Mouse (Mus musculus) embryonic fibroblast, embryonic 13.5 days (primary cell): ENCODE results near the gene Supt6. TPM values are rescaled to one million over a fixed set of nuclear protein-coding genes. Genes with fewer than 3 reads are reported as not detected.

Source experiments
- H3K27ac ChIP-seq: 2 replicates; pipeline ENCODE4 v1.5.1; 2012; ENCODE audit warnings: low read length, control low read depth, inconsistent platforms; ENCODE audit not compliant: insufficient read depth
- H3K4me1 ChIP-seq: 2 replicates; pipeline ENCODE4 v1.6.1; 2011; ENCODE audit warnings: low read length; ENCODE audit not compliant: control insufficient read depth, insufficient read depth
- H3K4me3 ChIP-seq: 2 replicates; pipeline ENCODE4 v1.5.1; 2011; ENCODE audit warnings: mild to moderate bottlenecking, control low read depth, low read length; ENCODE audit not compliant: insufficient read depth
- CTCF ChIP-seq: IDR thresholded peaks from 2 replicates; pipeline ENCODE4 v1.5.1; 2011; ENCODE audit warnings: mild to moderate bottlenecking, control low read depth, low read length, moderate library complexity, borderline replicate concordance; ENCODE audit not compliant: insufficient read depth
- POLR2A ChIP-seq: IDR thresholded peaks from 2 replicates; pipeline ENCODE4 v1.6.1; 2011; ENCODE audit warnings: low read depth, mild to moderate bottlenecking, control low read depth, low read length, moderate library complexity
- polyA plus RNA-seq: library from polyadenylated mRNA; stranded (reverse); fragments of >200 nt; gene quantifications from 2 replicates; pipeline ENCODE4 v1.2.4, GENCODE M21; 2011; ENCODE audit warnings: low read depth; ENCODE audit not compliant: missing spikeins, insufficient read length

Supt6 gene
- polyA plus RNA-seq, 1 experiment = 56.1 TPM

- Histone ChIP-seq H3K27ac (peak overlapping the region; percentile 65), H3K4me3 (peak overlapping the region; percentile 81), H3K4me1 (peaks cover 14% of the 10 kb centered on the region)
- TF ChIP-seq POLR2A (no peak), CTCF (no peak)
These were observed 81.2 kb downstream of the Supt6 start for GRCm38 (mm10) chr11:78164604-78164923.

- Histone ChIP-seq H3K4me3 (peak overlapping the region; percentile 81), H3K27ac (peak overlapping the region; percentile 65), H3K4me1 (peaks cover 14% of the 10 kb centered on the region)
- TF ChIP-seq CTCF (no peak), POLR2A (peak; percentile 42)
These were observed 81.8 kb downstream of the Supt6 start for GRCm38 (mm10) chr11:78163681-78164603.

- peak overlapping the region; percentile 81 for H3K4me3 ChIP-seq
- peaks cover 14% of the 10 kb centered on the region for H3K4me1 ChIP-seq
- TF ChIP-seq POLR2A = no peak
- no peak for TF ChIP-seq CTCF
- H3K27ac ChIP-seq = peak overlapping the region; percentile 9; the same call in 1 of the 2 replicates
These were observed 82.7 kb downstream of the Supt6 start for GRCm38 (mm10) chr11:78163045-78163444.

DNA sequence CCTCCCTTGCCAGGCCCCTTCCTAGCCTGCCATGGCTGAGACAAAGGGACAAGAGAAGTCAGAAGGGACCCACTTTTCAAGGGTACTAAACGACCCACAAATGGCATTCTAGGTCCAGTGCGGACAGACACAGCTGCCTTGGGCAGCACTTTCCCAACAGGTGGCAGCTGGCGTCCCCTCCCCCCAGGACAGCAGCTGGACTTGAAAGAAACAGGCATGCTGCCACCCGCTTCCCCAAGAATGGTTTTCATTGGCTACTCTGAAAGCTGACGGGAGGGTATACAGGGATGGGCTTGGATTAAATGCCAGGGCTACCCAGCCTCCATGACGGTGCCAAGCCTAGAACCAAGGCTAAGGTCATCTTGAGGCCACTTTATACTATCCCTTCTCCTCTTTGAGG, 83.3 kb downstream of the Supt6 start:
- TF ChIP-seq CTCF = no peak
- no peak for TF ChIP-seq POLR2A

DNA sequence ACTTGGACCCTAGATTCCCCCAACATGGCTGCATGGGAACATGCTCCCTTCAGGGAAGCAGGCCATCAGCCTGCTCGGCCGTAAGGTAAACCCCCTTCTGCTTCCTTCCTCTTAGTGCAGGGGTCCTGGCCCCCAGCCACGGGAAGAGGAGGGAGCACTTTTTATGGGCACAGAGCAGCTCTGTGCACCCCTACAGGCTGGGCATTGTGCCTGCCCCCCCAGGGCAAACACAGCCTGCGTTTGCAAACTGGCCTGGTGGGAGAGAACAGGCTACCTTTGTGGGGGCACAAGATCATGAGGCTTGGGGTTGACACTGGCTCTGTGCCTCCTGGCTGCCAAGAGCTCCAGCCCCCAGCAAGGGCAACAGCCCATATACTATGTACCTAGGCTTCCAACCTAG, 83.8 kb downstream of the Supt6 start:
- TF ChIP-seq CTCF (no peak), POLR2A (no peak)
- no peak overlapping the region for H3K27ac ChIP-seq
- peaks cover 14% of the 10 kb centered on the region for H3K4me1 ChIP-seq
- no peak overlapping the region for H3K4me3 ChIP-seq

More for the DNA sequence above, 83.3 kb downstream of the Supt6 start:
- peak overlapping the region; percentile 81 for H3K4me3 ChIP-seq
- peaks cover 14% of the 10 kb centered on the region for H3K4me1 ChIP-seq
- H3K27ac ChIP-seq = no peak overlapping the region

DNA sequence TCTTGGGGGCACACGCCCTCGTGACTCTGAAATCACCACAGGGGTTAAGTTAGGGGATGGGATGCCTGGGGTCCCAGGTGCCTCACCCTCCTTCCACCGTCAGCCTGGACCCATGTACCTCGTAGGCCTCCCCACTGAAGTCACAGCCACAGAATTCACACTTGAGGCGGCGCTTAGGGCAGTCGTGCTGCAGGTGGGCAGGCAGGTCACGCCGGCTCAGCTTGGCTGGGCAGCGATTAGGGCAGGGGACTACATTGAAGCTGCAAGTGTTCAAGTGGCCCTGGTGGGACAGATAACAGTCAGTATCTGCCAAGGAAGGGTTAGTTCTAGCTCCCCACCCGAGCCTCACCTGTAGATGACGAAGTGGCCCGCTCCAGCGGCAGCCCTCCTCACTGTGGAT, 84.6 kb downstream of the Supt6 start:
- H3K27ac ChIP-seq = no peak overlapping the region
- peaks cover 9% of the 10 kb centered on the region; the same call in 1 of the 2 replicates for H3K4me1 ChIP-seq
- no peak for TF ChIP-seq POLR2A
- no peak overlapping the region for H3K4me3 ChIP-seq

- no peak overlapping the region for H3K27ac ChIP-seq
- no peak for TF ChIP-seq POLR2A
- H3K4me1 ChIP-seq = peaks cover 9% of the 10 kb centered on the region; the same call in 1 of the 2 replicates
- H3K4me3 ChIP-seq = no peak overlapping the region
These were observed 85.1 kb downstream of the Supt6 start for GRCm38 (mm10) chr11:78160675-78161074.

DNA sequence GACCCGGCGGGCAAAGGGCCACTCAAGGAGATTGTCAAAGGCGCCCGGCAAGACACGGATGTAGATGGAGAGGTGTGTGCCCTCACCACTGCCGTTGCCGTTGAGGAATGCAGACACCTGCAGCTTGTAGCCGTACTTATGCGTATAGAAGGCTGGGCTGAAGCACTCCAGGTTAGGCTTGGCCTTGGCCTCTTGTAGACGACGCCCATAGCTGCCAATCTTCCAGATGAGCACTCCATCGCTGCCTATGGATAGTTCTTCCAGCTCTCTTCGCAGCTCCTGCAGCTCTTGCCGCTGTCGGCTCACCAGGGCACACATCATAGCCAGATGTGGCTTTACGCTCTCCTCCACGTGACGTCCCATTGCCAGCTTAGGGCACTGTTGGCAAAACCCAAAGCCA, 85.6 kb downstream of the Supt6 start:
- Histone ChIP-seq H3K27ac (no peak overlapping the region), H3K4me1 (peaks cover 9% of the 10 kb centered on the region; the same call in 1 of the 2 replicates), H3K4me3 (no peak overlapping the region)
- TF ChIP-seq CTCF (no peak), POLR2A (no peak)

DNA sequence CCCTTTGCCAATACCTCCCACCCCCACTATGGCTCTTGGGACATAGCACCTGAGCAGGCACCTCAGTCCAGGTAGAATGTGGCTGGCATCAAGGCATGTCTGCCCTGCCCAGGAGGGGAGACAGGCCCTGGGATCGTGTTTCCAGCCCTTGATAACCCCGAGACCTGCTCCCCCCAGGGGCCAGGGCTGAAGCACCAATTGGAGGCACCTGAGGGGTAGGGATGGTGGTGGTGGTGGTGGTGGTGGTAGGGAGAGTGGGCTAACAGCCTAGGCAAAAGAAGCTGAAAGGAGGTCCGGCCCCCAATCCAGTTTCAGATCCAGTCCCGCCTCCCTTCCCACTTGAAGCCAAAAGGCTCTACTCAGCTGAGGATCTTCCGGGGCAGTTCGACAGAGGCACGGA, 86.2 kb downstream of the Supt6 start:
- no peak overlapping the region for H3K4me3 ChIP-seq
- peaks cover 9% of the 10 kb centered on the region; the same call in 1 of the 2 replicates for H3K4me1 ChIP-seq
- H3K27ac ChIP-seq = no peak overlapping the region
- TF ChIP-seq POLR2A (no peak), CTCF (no peak)

- TF ChIP-seq POLR2A (no peak), CTCF (peak; percentile 85)
- no peak overlapping the region for H3K4me3 ChIP-seq
- H3K27ac ChIP-seq = no peak overlapping the region
- H3K4me1 ChIP-seq = peaks cover 9% of the 10 kb centered on the region; the same call in 1 of the 2 replicates
These were observed 86.7 kb downstream of the Supt6 start for GRCm38 (mm10) chr11:78159096-78159495.

Other genes starting within 250 kb of the Supt6 start
- gene Dhrs13, start 213.7 kb downstream of the Supt6 start, polyA plus RNA-seq = 5.7 and 8.3 TPM in 2 replicates
- gene Flot2, start 208.1 kb downstream of the Supt6 start, polyA plus RNA-seq = 70.0 and 71.3 TPM in 2 replicates
- gene Eral1, start 165.6 kb downstream of the Supt6 start, polyA plus RNA-seq = 17.0 and 18.5 TPM in 2 replicates
- gene Fam222b, start 151.3 kb downstream of the Supt6 start, polyA plus RNA-seq = 10.2 and 15.5 TPM in 2 replicates
- 40.5 and 45.1 TPM in 2 replicates for gene Traf4, start 80.4 kb downstream of the Supt6 start, polyA plus RNA-seq
- gene Nek8, start 69.3 kb downstream of the Supt6 start, polyA plus RNA-seq = 12.0 and 17.9 TPM in 2 replicates
- 13.6 and 15.3 TPM in 2 replicates for gene Tlcd1, start 69.3 kb downstream of the Supt6 start, polyA plus RNA-seq
- gene Rpl23a, start 62.4 kb downstream of the Supt6 start, polyA plus RNA-seq = 2,180 and 2,276 TPM in 2 replicates
- gene Rab34, start 57.6 kb downstream of the Supt6 start, polyA plus RNA-seq = 112 and 127 TPM in 2 replicates
- 0.92 and 1.7 TPM in 2 replicates for gene Proca1, start 52.6 kb downstream of the Supt6 start, polyA plus RNA-seq
- 65.4 and 67.3 TPM in 2 replicates for gene Sdf2, start 241 bp downstream of the Supt6 start, polyA plus RNA-seq
- 81.8 and 86.7 TPM in 2 replicates for gene 2610507B11Rik, start 15.8 kb upstream of the Supt6 start, polyA plus RNA-seq
- 0.45 and 0.63 TPM in 2 replicates for gene BC030499, start 44.9 kb upstream of the Supt6 start, polyA plus RNA-seq
- 22.6 and 35.1 TPM in 2 replicates for gene Spag5, start 55.5 kb upstream of the Supt6 start, polyA plus RNA-seq
- 2.8 and 5.3 TPM in 2 replicates for gene Aldoc, start 77.0 kb upstream of the Supt6 start, polyA plus RNA-seq
- 62.1 and 65.0 TPM in 2 replicates for gene Pigs, start 82.4 kb upstream of the Supt6 start, polyA plus RNA-seq
- gene Unc119, start 97.5 kb upstream of the Supt6 start, polyA plus RNA-seq = 14.4 and 19.2 TPM in 2 replicates
- 0.15 TPM in 1 of 2 replicates, not detected in the other for gene Foxn1, start 140.6 kb upstream of the Supt6 start, polyA plus RNA-seq
- not detected in 2 replicates for gene Slc13a2, start 176.2 kb upstream of the Supt6 start, polyA plus RNA-seq
- gene Slc46a1, start 219.7 kb upstream of the Supt6 start, polyA plus RNA-seq = 4.3 and 6.5 TPM in 2 replicates